Mouse (Mus musculus): ENCODE results near the gene Ppp4r2. TPM values are rescaled to one million over a fixed set of nuclear protein-coding genes. Genes with fewer than 3 reads are reported as not detected.
"Not testable (repeated sequence)": the region's sequence is repeated elsewhere in the genome, so short reads cannot be mapped to it uniquely, and the experiment has no call there.

Gene Ppp4r2
- polyA plus RNA-seq, 1 experiment from 2014 or later = 10.6 TPM

- Histone ChIP-seq H3K27ac (no peak overlapping the region), H3K27me3 (no peaks in the 10 kb centered on the region), H3K9ac (no peak overlapping the region), H3K9me3 (replicated peaks) (no peaks in the 10 kb centered on the region), H3K36me3 (peaks cover 16% of the 10 kb centered on the region), H3K4me3 (replicated peaks) (no peak overlapping the region), H3K4me2 (no peak overlapping the region), H3K4me1 (replicated peaks) (peaks cover 31% of the 10 kb centered on the region)
- WGBS (ENCODE audit: insufficient replicate concordance) = 86% methylated on average over 6 of the region's 6 CpGs
- no peak for ATAC-seq (ENCODE audit: low read depth)
- no peak for DNase-seq
Observed at GRCm38 (mm10) chr6:100831751-100832150, 1.7 kb upstream of the Ppp4r2 start.

GRCm38 (mm10) chr6:100833811-100834481 is 524 bp downstream of the Ppp4r2 start:
- DNase-seq = peak; percentile 45
- Histone ChIP-seq H3K4me1 (replicated peaks) (peaks cover 39% of the 10 kb centered on the region), H3K36me3 (peaks cover 37% of the 10 kb centered on the region), H3K4me2 (peak overlapping the region; percentile 75), H3K9me3 (replicated peaks) (no peaks in the 10 kb centered on the region), H3K27me3 (no peaks in the 10 kb centered on the region), H3K27ac (peak overlapping the region; percentile 80), H3K4me3 (replicated peaks) (peak overlapping the region; percentile 94), H3K9ac (peak overlapping the region; percentile 92)
- ATAC-seq (ENCODE audit: low read depth) = peak; percentile 79
- under 1% methylated on average over 45 of the region's 72 CpGs for WGBS (ENCODE audit: insufficient replicate concordance)

GRCm38 (mm10) chr6:100834489-100835160 is 1.2 kb downstream of the Ppp4r2 start:
- Histone ChIP-seq H3K4me1 (replicated peaks) (peaks cover 43% of the 10 kb centered on the region), H3K9me3 (replicated peaks) (no peaks in the 10 kb centered on the region), H3K4me3 (replicated peaks) (peak overlapping the region; percentile 94), H3K36me3 (peaks cover 44% of the 10 kb centered on the region), H3K4me2 (peak overlapping the region; percentile 75), H3K27ac (no peak overlapping the region), H3K27me3 (no peaks in the 10 kb centered on the region), H3K9ac (peak overlapping the region; percentile 92)
- DNase-seq (no peak), ATAC-seq (ENCODE audit: low read depth) (no peak)
- 24% methylated on average over 9 of the region's 9 CpGs for WGBS (ENCODE audit: insufficient replicate concordance)

- Histone ChIP-seq H3K9ac (no peak overlapping the region), H3K4me2 (no peak overlapping the region), H3K9me3 (replicated peaks) (no peaks in the 10 kb centered on the region), H3K27me3 (no peaks in the 10 kb centered on the region), H3K4me1 (replicated peaks) (peaks cover 27% of the 10 kb centered on the region), H3K27ac (no peak overlapping the region), H3K4me3 (replicated peaks) (no peak overlapping the region), H3K36me3 (peaks cover 60% of the 10 kb centered on the region)
- 82% methylated on average over 4 of the region's 4 CpGs for WGBS (ENCODE audit: insufficient replicate concordance)
- no peak for DNase-seq
- ATAC-seq (ENCODE audit: low read depth) = no peak
Observed at GRCm38 (mm10) chr6:100845058-100845457, 11.6 kb downstream of the Ppp4r2 start.

GRCm38 (mm10) chr6:100847264-100847663 is 13.8 kb downstream of the Ppp4r2 start:
- no peak overlapping the region for H3K4me3 ChIP-seq (replicated peaks)
- no peaks in the 10 kb centered on the region for H3K9me3 ChIP-seq (replicated peaks)
- H3K27ac ChIP-seq = no peak overlapping the region
- DNase-seq (no peak), ATAC-seq (ENCODE audit: low read depth) (no peak)
- H3K9ac ChIP-seq = no peak overlapping the region
- H3K4me1 ChIP-seq (replicated peaks) = peaks cover 40% of the 10 kb centered on the region
- peaks cover 53% of the 10 kb centered on the region for H3K36me3 ChIP-seq
- H3K4me2 ChIP-seq = no peak overlapping the region
- no peaks in the 10 kb centered on the region for H3K27me3 ChIP-seq
- WGBS (ENCODE audit: insufficient replicate concordance) = 87% methylated on average over 5 of the region's 5 CpGs

GRCm38 (mm10) chr6:100848682-100849375 is 15.4 kb downstream of the Ppp4r2 start:
- Histone ChIP-seq H3K9me3 (replicated peaks) (no peaks in the 10 kb centered on the region), H3K9ac (no peak overlapping the region), H3K4me2 (no peak overlapping the region), H3K36me3 (peaks cover 43% of the 10 kb centered on the region), H3K4me1 (replicated peaks) (peaks cover 40% of the 10 kb centered on the region), H3K4me3 (replicated peaks) (no peak overlapping the region), H3K27ac (no peak overlapping the region), H3K27me3 (no peaks in the 10 kb centered on the region)
- DNase-seq = no peak
- ATAC-seq (ENCODE audit: low read depth) = no peak
- WGBS (ENCODE audit: insufficient replicate concordance) = 82% methylated on average over 9 of the region's 9 CpGs

GRCm38 (mm10) chr6:100850671-100851081 is 17.3 kb downstream of the Ppp4r2 start:
- WGBS (ENCODE audit: insufficient replicate concordance) = 67% methylated on average over 9 of the region's 9 CpGs
- Histone ChIP-seq H3K9ac (no peak overlapping the region), H3K27me3 (no peaks in the 10 kb centered on the region), H3K36me3 (peaks cover 46% of the 10 kb centered on the region), H3K27ac (0 out of 2 replicates have a peak overlapping the region, but pooled peaks have one; percentile 16), H3K4me2 (no peak overlapping the region), H3K4me3 (replicated peaks) (no peak overlapping the region), H3K4me1 (replicated peaks) (peaks cover 39% of the 10 kb centered on the region), H3K9me3 (replicated peaks) (no peaks in the 10 kb centered on the region)
- DNase-seq (no peak), ATAC-seq (ENCODE audit: low read depth) (peak; percentile 50; the same call in 1 of the 2 replicates)

GRCm38 (mm10) chr6:100851083-100851482 is 17.7 kb downstream of the Ppp4r2 start:
- no peak overlapping the region for H3K9ac ChIP-seq
- peaks cover 44% of the 10 kb centered on the region for H3K36me3 ChIP-seq
- no peaks in the 10 kb centered on the region for H3K27me3 ChIP-seq
- H3K4me1 ChIP-seq (replicated peaks) = peaks cover 35% of the 10 kb centered on the region
- WGBS (ENCODE audit: insufficient replicate concordance) = 35% methylated on average over 5 of the region's 5 CpGs
- H3K27ac ChIP-seq = peak overlapping the region; percentile 16; the same call in 1 of the 2 replicates
- H3K9me3 ChIP-seq (replicated peaks) = no peaks in the 10 kb centered on the region
- H3K4me2 ChIP-seq = no peak overlapping the region
- ATAC-seq (ENCODE audit: low read depth) (no peak), DNase-seq (no peak)
- H3K4me3 ChIP-seq (replicated peaks) = no peak overlapping the region

- Histone ChIP-seq H3K9me3 (replicated peaks) (no peaks in the 10 kb centered on the region), H3K4me2 (no peak overlapping the region), H3K9ac (no peak overlapping the region), H3K4me1 (replicated peaks) (no peaks in the 10 kb centered on the region), H3K4me3 (replicated peaks) (no peak overlapping the region), H3K36me3 (peaks cover 45% of the 10 kb centered on the region), H3K27ac (no peak overlapping the region), H3K27me3 (no peaks in the 10 kb centered on the region)
- 82% methylated on average over 6 of the region's 6 CpGs for WGBS (ENCODE audit: insufficient replicate concordance)
- ATAC-seq (ENCODE audit: low read depth) = 0 out of 2 replicates have a peak, but pooled peaks have one; percentile 20
- DNase-seq = no peak
Observed at GRCm38 (mm10) chr6:100865321-100865720, 31.9 kb downstream of the Ppp4r2 start.

GRCm38 (mm10) chr6:100865788-100866187 is 32.4 kb downstream of the Ppp4r2 start:
- DNase-seq; H3K4me1 ChIP-seq (replicated peaks); H3K4me2 ChIP-seq; H3K9me3 ChIP-seq (replicated peaks); ATAC-seq (ENCODE audit: low read depth); H3K4me3 ChIP-seq (replicated peaks); H3K9ac ChIP-seq; H3K27ac ChIP-seq; H3K27me3 ChIP-seq: not testable (repeated sequence)
- peaks cover 45% of the 10 kb centered on the region for H3K36me3 ChIP-seq
- WGBS (ENCODE audit: insufficient replicate concordance) = 55% methylated on average over 5 of the region's 5 CpGs

- not testable (repeated sequence) for DNase-seq; H3K4me1 ChIP-seq (replicated peaks); H3K4me3 ChIP-seq (replicated peaks); H3K27me3 ChIP-seq; H3K27ac ChIP-seq; H3K9ac ChIP-seq; H3K4me2 ChIP-seq; ATAC-seq (ENCODE audit: low read depth); H3K9me3 ChIP-seq (replicated peaks)
- WGBS (ENCODE audit: insufficient replicate concordance) = 79% methylated on average over 5 of the region's 5 CpGs
- H3K36me3 ChIP-seq = peaks cover 43% of the 10 kb centered on the region
Observed at GRCm38 (mm10) chr6:100866246-100866645, 32.8 kb downstream of the Ppp4r2 start.

Measured in liver, embryonic 13.5 days (tissue).